Mouse (Mus musculus) stomach, postnatal 0 days (tissue): ENCODE measurements at regions not wholly inside any gene's neighbourhood (a gene's known extent, or its start where the extent isn't known, plus 50 kb on each side); places are given as distances from the start of the nearest gene placed in this dataset.

Source experiments
- CTCF ChIP-seq: IDR thresholded peaks from 2 replicates; pipeline ENCODE4 v1.5.1; 2016; ENCODE audit warnings: antibody characterized with exemption, low read depth, mild to moderate bottlenecking, moderate library complexity
- EP300 ChIP-seq: optimal IDR thresholded peaks from 2 replicates; pipeline ENCODE3; 2016; ENCODE audit warnings: antibody characterized with exemption

DNA sequence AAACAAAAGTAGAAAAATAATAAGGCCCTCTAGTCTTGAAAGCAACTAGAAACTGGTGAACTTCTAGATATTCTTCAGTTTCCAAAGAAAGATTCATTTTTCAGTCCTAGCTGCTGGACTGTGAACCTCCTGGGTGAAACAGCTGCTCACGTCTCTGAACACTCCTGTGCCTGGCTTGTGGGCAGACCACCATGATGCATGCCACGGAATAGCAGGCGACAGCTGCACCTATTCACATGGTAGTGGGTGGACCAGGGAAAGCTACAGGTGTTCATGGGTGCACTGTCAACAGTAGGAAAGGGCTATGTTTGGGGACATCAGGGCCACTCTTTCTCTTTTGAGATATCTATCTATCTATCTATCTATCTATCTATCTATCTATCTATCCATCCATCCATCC is 203.7 kb downstream of the Fndc1 start:
- TF ChIP-seq CTCF, result no peak
- no peak for TF ChIP-seq EP300
